Mouse (Mus musculus): ENCODE data around the gene Rasgef1b. TPM values are rescaled to one million over a fixed set of nuclear protein-coding genes. Genes with fewer than 3 reads are reported as not detected.

The Rasgef1b gene
- polyA plus RNA-seq, 1 experiment, result 63.5 TPM

- Histone ChIP-seq H3K27ac (ENCODE audit: insufficient read depth, low read length) (no peak overlapping the region), H3K4me3 (ENCODE audit: insufficient read depth, low read length) (no peak overlapping the region), H3K4me1 (ENCODE audit: control insufficient read depth, insufficient read depth, low read length) (peaks cover 9% of the 10 kb centered on the region)
- no peak for TF ChIP-seq POLR2A (IDR thresholded peaks at IDR 0.05; ENCODE audit: extremely low read depth, insufficient read depth, low read length)
- no peak for TF ChIP-seq CTCF (IDR thresholded peaks at IDR 0.05; ENCODE audit: extremely low read depth, insufficient read depth, low read length)
Measured at GRCm38 (mm10) chr5:99390776-99391175, 338.1 kb downstream of the Rasgef1b start.

GRCm38 (mm10) chr5:99390314-99390713 is 338.6 kb downstream of the Rasgef1b start:
- Histone ChIP-seq H3K27ac (ENCODE audit: insufficient read depth, low read length) (no peak overlapping the region), H3K4me3 (ENCODE audit: insufficient read depth, low read length) (no peak overlapping the region), H3K4me1 (ENCODE audit: control insufficient read depth, insufficient read depth, low read length) (peaks cover 9% of the 10 kb centered on the region)
- TF ChIP-seq POLR2A (IDR thresholded peaks at IDR 0.05; ENCODE audit: extremely low read depth, insufficient read depth, low read length), result no peak
- TF ChIP-seq CTCF (IDR thresholded peaks at IDR 0.05; ENCODE audit: extremely low read depth, insufficient read depth, low read length), result no peak

DNA sequence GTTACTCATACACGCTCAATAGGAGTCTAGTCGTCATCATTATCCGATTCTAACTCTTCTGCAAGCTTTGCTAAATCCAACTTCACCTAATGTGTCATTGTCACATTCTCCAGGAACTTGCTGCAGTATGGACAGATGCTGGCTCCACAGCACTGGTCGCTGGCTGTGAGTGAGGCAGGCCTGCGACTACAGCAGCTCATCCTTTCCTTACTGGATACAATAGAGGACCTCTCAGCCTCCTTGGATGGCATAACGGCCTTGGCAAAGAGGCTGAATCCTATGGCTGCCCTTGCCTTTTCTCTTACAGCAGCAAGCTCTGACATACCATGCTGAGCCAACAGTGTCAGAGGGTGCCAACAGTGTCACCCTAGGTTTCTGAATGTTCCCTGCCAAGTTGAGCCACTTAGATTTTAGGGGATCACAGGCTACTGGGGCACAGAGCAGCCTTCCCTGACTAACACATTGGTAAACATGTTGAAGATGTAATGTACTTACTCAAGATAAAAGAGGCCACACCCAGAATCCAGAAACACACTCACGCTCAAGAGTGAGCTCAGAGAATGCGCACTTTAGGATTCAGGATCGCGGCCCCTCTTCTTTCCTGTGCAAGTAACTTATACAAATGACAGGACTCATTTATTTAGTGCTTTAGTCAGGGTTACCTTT is 340.1 kb downstream of the Rasgef1b start:
- Histone ChIP-seq H3K4me3 (ENCODE audit: insufficient read depth, low read length) (no peak overlapping the region), H3K4me1 (ENCODE audit: control insufficient read depth, insufficient read depth, low read length) (peaks cover 12% of the 10 kb centered on the region), H3K27ac (ENCODE audit: insufficient read depth, low read length) (peak overlapping the region; percentile 85)
- no peak for TF ChIP-seq POLR2A (IDR thresholded peaks at IDR 0.05; ENCODE audit: extremely low read depth, insufficient read depth, low read length)
- TF ChIP-seq CTCF (IDR thresholded peaks at IDR 0.05; ENCODE audit: extremely low read depth, insufficient read depth, low read length), result no peak

- no peak overlapping the region for H3K4me3 ChIP-seq (ENCODE audit: insufficient read depth, low read length)
- H3K27ac ChIP-seq (ENCODE audit: insufficient read depth, low read length), result peak overlapping the region; percentile 85
- peaks cover 14% of the 10 kb centered on the region for H3K4me1 ChIP-seq (ENCODE audit: control insufficient read depth, insufficient read depth, low read length)
- TF ChIP-seq CTCF (IDR thresholded peaks at IDR 0.05; ENCODE audit: extremely low read depth, insufficient read depth, low read length) (no peak), POLR2A (IDR thresholded peaks at IDR 0.05; ENCODE audit: extremely low read depth, insufficient read depth, low read length) (no peak)
Measured at GRCm38 (mm10) chr5:99388131-99388530, 340.7 kb downstream of the Rasgef1b start.

GRCm38 (mm10) chr5:99387185-99387981 is 341.5 kb downstream of the Rasgef1b start:
- Histone ChIP-seq H3K4me1 (ENCODE audit: control insufficient read depth, insufficient read depth, low read length) (peaks cover 17% of the 10 kb centered on the region), H3K27ac (ENCODE audit: insufficient read depth, low read length) (peak overlapping the region; percentile 52), H3K4me3 (ENCODE audit: insufficient read depth, low read length) (no peak overlapping the region)
- no peak for TF ChIP-seq CTCF (IDR thresholded peaks at IDR 0.05; ENCODE audit: extremely low read depth, insufficient read depth, low read length)
- no peak for TF ChIP-seq POLR2A (IDR thresholded peaks at IDR 0.05; ENCODE audit: extremely low read depth, insufficient read depth, low read length)

- Histone ChIP-seq H3K4me3 (ENCODE audit: insufficient read depth, low read length) (no peak overlapping the region), H3K27ac (ENCODE audit: insufficient read depth, low read length) (peak overlapping the region; percentile 9; the same call in 1 of the 2 replicates), H3K4me1 (ENCODE audit: control insufficient read depth, insufficient read depth, low read length) (peaks cover 17% of the 10 kb centered on the region)
- TF ChIP-seq POLR2A (IDR thresholded peaks at IDR 0.05; ENCODE audit: extremely low read depth, insufficient read depth, low read length) (no peak), CTCF (IDR thresholded peaks at IDR 0.05; ENCODE audit: extremely low read depth, insufficient read depth, low read length) (no peak)
Measured at GRCm38 (mm10) chr5:99386246-99386845, 342.5 kb downstream of the Rasgef1b start.

DNA sequence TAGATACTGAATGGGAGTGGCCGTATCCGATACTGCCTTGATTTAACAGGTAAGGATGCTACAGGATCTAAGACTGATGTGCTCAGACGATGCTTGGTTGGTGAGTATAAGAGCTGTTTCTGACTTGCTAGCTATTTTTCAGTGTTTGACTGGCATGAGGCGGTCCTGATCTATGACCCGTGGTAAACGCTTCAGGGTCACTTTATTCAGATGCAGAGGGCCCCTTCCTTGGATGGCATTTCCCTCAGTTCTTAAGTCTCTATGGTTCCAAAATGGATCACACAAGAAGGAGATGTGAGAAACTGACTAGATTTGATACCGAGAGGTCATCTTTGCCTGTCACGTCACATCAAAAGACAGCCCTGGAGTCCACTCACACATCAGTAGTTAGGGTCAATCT is 343.1 kb downstream of the Rasgef1b start:
- no peak for TF ChIP-seq CTCF (IDR thresholded peaks at IDR 0.05; ENCODE audit: extremely low read depth, insufficient read depth, low read length)
- no peak for TF ChIP-seq POLR2A (IDR thresholded peaks at IDR 0.05; ENCODE audit: extremely low read depth, insufficient read depth, low read length)
- peaks cover 17% of the 10 kb centered on the region for H3K4me1 ChIP-seq (ENCODE audit: control insufficient read depth, insufficient read depth, low read length)
- H3K4me3 ChIP-seq (ENCODE audit: insufficient read depth, low read length), result no peak overlapping the region
- H3K27ac ChIP-seq (ENCODE audit: insufficient read depth, low read length), result no peak overlapping the region

DNA sequence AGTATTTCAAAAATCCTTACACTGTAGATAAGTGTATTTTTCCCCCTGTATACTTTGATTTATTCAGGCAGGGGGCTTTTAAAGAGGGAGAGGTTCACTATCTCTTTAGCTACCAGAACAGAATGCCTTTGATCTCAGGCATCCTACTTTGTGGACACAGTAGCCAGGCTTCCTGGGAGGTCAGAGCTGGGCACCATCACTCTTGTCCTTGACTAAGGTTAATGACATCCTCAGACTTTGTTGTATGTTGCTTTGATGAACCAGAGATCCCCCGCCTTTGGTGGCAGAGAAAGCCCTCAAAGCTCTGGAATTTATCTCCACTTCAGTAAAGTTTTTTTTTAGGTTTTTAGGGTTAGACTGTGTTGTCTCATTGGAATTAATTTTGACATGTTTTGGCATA is 343.8 kb downstream of the Rasgef1b start:
- peak overlapping the region; percentile 49; the same call in 1 of the 2 replicates for H3K27ac ChIP-seq (ENCODE audit: insufficient read depth, low read length)
- peaks cover 17% of the 10 kb centered on the region for H3K4me1 ChIP-seq (ENCODE audit: control insufficient read depth, insufficient read depth, low read length)
- no peak for TF ChIP-seq POLR2A (IDR thresholded peaks at IDR 0.05; ENCODE audit: extremely low read depth, insufficient read depth, low read length)
- TF ChIP-seq CTCF (IDR thresholded peaks at IDR 0.05; ENCODE audit: extremely low read depth, insufficient read depth, low read length), result no peak
- H3K4me3 ChIP-seq (ENCODE audit: insufficient read depth, low read length), result no peak overlapping the region

DNA sequence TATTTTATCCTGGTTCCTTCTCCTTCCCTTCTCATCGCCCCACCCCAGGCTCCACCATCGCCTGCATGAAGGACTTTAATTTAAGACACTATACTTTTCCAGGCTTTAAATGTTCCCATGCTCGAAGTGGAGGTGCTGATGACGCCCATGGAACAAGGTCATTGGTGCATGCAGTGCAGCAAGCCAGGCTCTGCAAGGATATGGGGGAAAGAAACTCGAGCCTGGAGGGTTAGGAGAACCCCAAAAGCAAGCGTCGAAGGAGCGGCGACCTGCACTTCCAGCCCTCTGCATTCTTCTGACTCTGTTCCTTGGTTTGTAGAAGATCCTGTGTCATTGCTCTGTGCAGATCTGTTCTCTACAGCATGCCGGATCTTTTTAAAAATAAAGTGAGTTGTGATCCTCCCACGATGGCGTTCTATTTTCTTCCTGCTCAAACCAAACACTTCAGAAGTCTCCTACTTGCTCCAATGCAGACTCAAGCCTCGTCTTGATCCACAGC is 345.0 kb downstream of the Rasgef1b start:
- no peak overlapping the region for H3K4me3 ChIP-seq (ENCODE audit: insufficient read depth, low read length)
- H3K27ac ChIP-seq (ENCODE audit: insufficient read depth, low read length), result peak overlapping the region; percentile 95
- peaks cover 17% of the 10 kb centered on the region for H3K4me1 ChIP-seq (ENCODE audit: control insufficient read depth, insufficient read depth, low read length)
- peak; percentile 71 for TF ChIP-seq POLR2A (IDR thresholded peaks at IDR 0.05; ENCODE audit: extremely low read depth, insufficient read depth, low read length)
- no peak for TF ChIP-seq CTCF (IDR thresholded peaks at IDR 0.05; ENCODE audit: extremely low read depth, insufficient read depth, low read length)

Measured in cortical plate, adult 2 months (tissue).